Mouse (Mus musculus): ENCODE results near the gene Tectb.

GRCm38 (mm10) chr19:55185074-55185473, 4.5 kb downstream of the Tectb start:
- TF ChIP-seq POLR2A (IDR thresholded peaks at IDR 0.05; ENCODE audit: low read depth, low read length) (no peak), CTCF (IDR thresholded peaks at IDR 0.05; ENCODE audit: borderline replicate concordance, insufficient read depth, low read length) (no peak)

Measured in embryonic fibroblast, embryonic 13.5 days (primary cell).